Mouse (Mus musculus): ENCODE measurements around the gene Hyal1. TPM values are rescaled to one million over a fixed set of nuclear protein-coding genes. Genes with fewer than 3 reads are reported as not detected.
A peak's percentile ranks its signal among the peaks of the same experiment; 100 is the strongest.

Hyal1 gene
- polyA plus RNA-seq, 1 experiment from 2014 or later: 5.0 TPM

DNA sequence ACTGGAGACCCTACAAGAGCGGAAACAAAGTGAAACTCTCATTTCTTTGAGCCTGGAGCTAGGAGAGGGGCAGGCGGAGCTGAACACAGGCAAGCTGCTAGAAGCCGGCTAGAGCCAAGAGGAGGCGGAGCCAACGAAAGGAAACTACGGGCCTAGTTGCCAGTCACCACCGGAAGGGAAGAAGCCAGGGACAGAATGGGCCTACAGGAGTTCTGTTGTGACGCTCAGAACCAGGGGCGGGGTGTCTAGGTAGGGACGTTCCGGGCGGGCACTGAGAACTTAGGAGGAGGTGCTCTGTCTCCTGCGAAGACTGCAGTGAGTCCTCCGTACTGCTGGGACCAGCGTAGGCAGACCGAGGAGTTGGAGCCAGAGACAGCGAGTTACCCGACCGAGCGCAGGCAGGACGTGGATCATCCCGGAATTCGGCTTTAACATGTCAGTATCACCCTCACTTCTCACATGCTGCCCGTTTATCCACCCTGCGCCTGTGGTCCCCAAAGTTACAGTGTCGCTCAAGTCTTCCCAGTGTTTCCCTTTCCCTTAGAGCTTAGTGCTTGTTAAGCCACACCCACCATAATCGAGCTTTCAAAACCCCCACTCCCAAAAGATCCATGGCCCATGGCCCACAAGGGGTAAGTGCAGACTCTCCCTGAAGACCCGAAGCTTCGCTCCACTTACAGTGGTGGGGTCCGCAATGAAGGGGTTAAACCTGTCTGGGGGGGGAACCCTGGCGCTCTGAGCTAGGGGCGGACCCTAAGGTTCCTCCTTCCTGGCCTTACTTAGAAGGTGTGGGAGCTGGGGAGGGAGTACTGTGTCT, 4.0 kb downstream of the Hyal1 start, which contains the start of gene Hyal3:
TSS of gene Hyal3 (plus strand) at position 318 of the 817 bp plus-strand sequence.
- no peak for TF ChIP-seq CTCF (IDR thresholded peaks at IDR 0.05; ENCODE audit: low read depth)
- H3K4me1 ChIP-seq (replicated peaks; ENCODE audit: insufficient read depth, low read length): peaks cover 20% of the 10 kb centered on the region

DNA sequence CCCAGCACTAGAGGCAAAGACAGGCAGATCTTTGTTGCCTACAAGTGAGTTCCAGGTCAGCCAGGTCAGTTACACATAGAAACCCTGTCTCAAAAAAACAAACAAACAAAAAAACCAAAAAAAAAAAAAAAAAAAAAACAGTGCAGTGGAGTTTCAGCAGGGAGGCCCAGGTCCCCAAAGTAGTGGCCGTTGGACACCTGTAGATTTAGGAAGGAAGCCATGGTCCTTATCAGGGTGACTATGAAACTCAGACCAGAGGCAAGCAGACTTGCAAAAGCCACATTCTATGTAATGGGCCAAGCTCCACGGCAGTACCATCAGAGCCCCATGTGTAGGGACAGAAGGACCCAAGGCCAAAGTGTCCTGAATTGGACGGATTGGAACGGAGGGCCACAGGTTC, 4.9 kb downstream of the Hyal1 start:
- Histone ChIP-seq H3K9me3 (replicated peaks; ENCODE audit: low read length) (no peaks in the 10 kb centered on the region), H3K27ac (peak overlapping the region; percentile 96; the same call in 1 of the 2 replicates), H3K4me2 (ENCODE audit: low read length) (peak overlapping the region; percentile 90), H3K27me3 (ENCODE audit: insufficient read depth, low read length) (no peaks in the 10 kb centered on the region), H3K36me3 (ENCODE audit: insufficient read depth, low read length) (peaks cover 8% of the 10 kb centered on the region; the same call in 1 of the 2 replicates), H3K9ac (ENCODE audit: low read depth, low read length) (peak overlapping the region; percentile 86), H3K4me1 (replicated peaks; ENCODE audit: insufficient read depth, low read length) (peaks cover 17% of the 10 kb centered on the region), H3K4me3 (replicated peaks; ENCODE audit: low read depth, low read length) (peak overlapping the region; percentile 63)
- DNase-seq (ENCODE audit: low spot score) (no peak), ATAC-seq (replicated peaks; ENCODE audit: low FRiP score, low read depth) (no peak)
- TF ChIP-seq CTCF (IDR thresholded peaks at IDR 0.05; ENCODE audit: low read depth): no peak
- WGBS: 77% methylated on average over 4 of the region's 4 CpGs

More for the DNA sequence above, 4.0 kb downstream of the Hyal1 start, which contains the start of gene Hyal3:
- ATAC-seq (replicated peaks; ENCODE audit: low FRiP score, low read depth): peak; percentile 61
- under 1% methylated on average over 32 of the region's 32 CpGs for WGBS
- DNase-seq (ENCODE audit: low spot score): peak; percentile 97
- H3K9ac ChIP-seq (ENCODE audit: low read depth, low read length): peak within 1 kb of the TSS; percentile 86
- H3K9me3 ChIP-seq (replicated peaks; ENCODE audit: low read length): no peaks in the 10 kb centered on the region
- peaks cover 8% of the 10 kb centered on the region; the same call in 1 of the 2 replicates for H3K36me3 ChIP-seq (ENCODE audit: insufficient read depth, low read length)
- H3K4me3 ChIP-seq (replicated peaks; ENCODE audit: low read depth, low read length): peak within 1 kb of the TSS; percentile 63
- H3K27me3 ChIP-seq (ENCODE audit: insufficient read depth, low read length): no peaks in the 10 kb centered on the region
- H3K27ac ChIP-seq: peak within 1 kb of the TSS; percentile 96
- peak within 1 kb of the TSS; percentile 90 for H3K4me2 ChIP-seq (ENCODE audit: low read length)

DNA sequence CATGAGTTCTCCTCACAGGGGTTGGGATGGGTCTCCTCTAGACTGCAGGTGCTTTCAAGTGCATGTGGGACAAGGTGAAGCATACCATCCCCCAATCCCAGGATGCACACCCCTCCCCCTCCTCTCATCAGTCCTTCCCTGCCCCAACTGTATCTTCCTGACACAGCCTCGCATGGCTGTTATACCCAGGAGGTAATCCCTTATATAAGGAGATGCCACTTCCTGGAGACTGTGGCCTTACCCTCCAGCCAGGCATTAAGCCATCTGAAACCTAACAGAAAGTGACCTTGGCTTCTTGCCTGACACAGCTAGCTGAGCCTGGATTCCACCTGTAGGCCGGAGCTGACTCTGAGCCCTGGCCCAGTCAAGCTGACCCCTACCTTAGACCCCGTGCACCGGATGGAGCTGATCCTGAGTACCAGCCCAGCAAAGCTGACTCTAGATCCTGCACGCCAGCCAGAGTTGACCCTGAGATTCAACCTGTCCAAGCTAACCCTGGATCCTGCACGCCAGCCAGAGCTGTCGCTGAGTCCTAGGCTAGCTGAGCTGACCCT, 5.9 kb downstream of the Hyal1 start:
- no peaks in the 10 kb centered on the region for H3K27me3 ChIP-seq (ENCODE audit: insufficient read depth, low read length)
- H3K4me1 ChIP-seq (replicated peaks; ENCODE audit: insufficient read depth, low read length): peaks cover 11% of the 10 kb centered on the region; the same call in 1 of the 2 replicates
- peaks cover 8% of the 10 kb centered on the region; the same call in 1 of the 2 replicates for H3K36me3 ChIP-seq (ENCODE audit: insufficient read depth, low read length)
- WGBS: 88% methylated on average over 7 of the region's 7 CpGs
- ATAC-seq (replicated peaks; ENCODE audit: low FRiP score, low read depth): no peak
- DNase-seq (ENCODE audit: low spot score): no peak
- 0 out of 2 replicates have a peak overlapping the region, but pooled peaks have one; percentile 13 for H3K9ac ChIP-seq (ENCODE audit: low read depth, low read length)
- H3K9me3 ChIP-seq (replicated peaks; ENCODE audit: low read length): no peaks in the 10 kb centered on the region
- H3K4me3 ChIP-seq (replicated peaks; ENCODE audit: low read depth, low read length): no peak overlapping the region
- TF ChIP-seq CTCF (IDR thresholded peaks at IDR 0.05; ENCODE audit: low read depth): no peak
- H3K4me2 ChIP-seq (ENCODE audit: low read length): no peak overlapping the region
- H3K27ac ChIP-seq: no peak overlapping the region

GRCm38 (mm10) chr9:107583174-107583573, 6.4 kb downstream of the Hyal1 start:
- peaks cover 8% of the 10 kb centered on the region; the same call in 1 of the 2 replicates for H3K36me3 ChIP-seq (ENCODE audit: insufficient read depth, low read length)
- 95% methylated on average over 14 of the region's 14 CpGs for WGBS
- no peak for TF ChIP-seq CTCF (IDR thresholded peaks at IDR 0.05; ENCODE audit: low read depth)

DNA sequence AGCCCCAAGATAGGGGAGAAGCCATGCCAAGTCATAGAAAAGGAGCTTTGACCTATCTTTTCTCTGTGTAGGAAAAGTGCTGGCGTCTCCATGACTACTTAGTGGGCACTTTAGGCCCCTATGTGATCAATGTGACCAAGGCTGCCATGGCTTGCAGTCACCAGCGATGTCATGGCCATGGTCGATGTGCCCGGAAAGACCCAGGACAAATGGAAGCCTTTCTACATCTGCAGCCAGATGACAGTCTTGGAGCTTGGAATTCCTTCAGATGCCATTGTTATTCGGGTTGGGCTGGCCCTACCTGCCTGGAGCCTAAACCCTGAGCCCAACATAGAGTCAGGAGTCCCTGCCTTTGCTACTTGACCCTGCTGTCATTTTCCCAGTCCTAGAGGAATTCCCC, 9.8 kb downstream of the Hyal1 start:
- ATAC-seq (replicated peaks; ENCODE audit: low FRiP score, low read depth) (no peak), DNase-seq (ENCODE audit: low spot score) (no peak)
- WGBS: 85% methylated on average over 5 of the region's 5 CpGs
- Histone ChIP-seq H3K4me3 (replicated peaks; ENCODE audit: low read depth, low read length) (no peak overlapping the region), H3K27ac (no peak overlapping the region), H3K27me3 (ENCODE audit: insufficient read depth, low read length) (no peaks in the 10 kb centered on the region), H3K4me2 (ENCODE audit: low read length) (no peak overlapping the region), H3K9ac (ENCODE audit: low read depth, low read length) (no peak overlapping the region), H3K4me1 (replicated peaks; ENCODE audit: insufficient read depth, low read length) (peaks cover 16% of the 10 kb centered on the region), H3K36me3 (ENCODE audit: insufficient read depth, low read length) (peaks cover 24% of the 10 kb centered on the region), H3K9me3 (replicated peaks; ENCODE audit: low read length) (no peaks in the 10 kb centered on the region)
- TF ChIP-seq CTCF (IDR thresholded peaks at IDR 0.05; ENCODE audit: low read depth): no peak

More at GRCm38 (mm10) chr9:107583174-107583573, 6.4 kb downstream of the Hyal1 start:
- H3K27me3 ChIP-seq (ENCODE audit: insufficient read depth, low read length): no peaks in the 10 kb centered on the region
- H3K4me1 ChIP-seq (replicated peaks; ENCODE audit: insufficient read depth, low read length): peaks cover 11% of the 10 kb centered on the region
- DNase-seq (ENCODE audit: low spot score): no peak
- no peak for ATAC-seq (replicated peaks; ENCODE audit: low FRiP score, low read depth)
- H3K27ac ChIP-seq: no peak overlapping the region
- H3K4me3 ChIP-seq (replicated peaks; ENCODE audit: low read depth, low read length): no peak overlapping the region
- no peak overlapping the region for H3K4me2 ChIP-seq (ENCODE audit: low read length)
- no peaks in the 10 kb centered on the region for H3K9me3 ChIP-seq (replicated peaks; ENCODE audit: low read length)
- H3K9ac ChIP-seq (ENCODE audit: low read depth, low read length): 0 out of 2 replicates have a peak overlapping the region, but pooled peaks have one; percentile 13
